In the genomic region with DNA sequence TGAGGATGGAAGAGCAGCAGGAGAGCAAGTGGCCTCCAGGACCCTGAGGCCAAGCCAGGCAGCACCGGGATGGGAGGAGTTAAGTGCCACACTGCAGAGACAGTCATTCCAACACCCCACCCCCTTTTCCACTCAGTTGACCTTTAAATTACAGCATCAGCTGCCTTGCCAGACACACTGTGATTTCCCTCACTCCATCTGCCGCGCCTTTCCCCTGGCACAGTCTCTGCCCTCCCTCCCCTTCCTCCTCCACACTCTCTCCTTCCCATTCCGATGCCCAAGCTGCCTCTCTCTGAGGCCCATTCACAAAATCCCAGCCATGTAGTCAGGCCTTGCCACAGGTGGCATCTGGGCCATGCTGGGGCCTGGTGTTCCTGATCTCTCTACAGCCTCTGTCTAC, we compare ENCODE assay signal across 8 mouse cellular contexts.
DNase-seq lines count a peak whose midpoint lies in the region; ATAC-seq and TF ChIP-seq lines count a peak whose summit lies in the region.

No protein-coding gene starts in this region.

- no peak for ATAC-seq in lung, embryonic 14.5 days (ENCODE audit: insufficient read depth)
- ATAC-seq in heart, embryonic 13.5 days (ENCODE audit: extremely low read depth, insufficient number of reproducible peaks, low FRiP score, low TSS enrichment): no peak
- no peak for ATAC-seq in granulocyte monocyte progenitor cell, adult 5-6 weeks (replicated peaks; ENCODE audit: poor library complexity, severe bottlenecking)

- no peak overlapping the region for H3K4me2 ChIP-seq in lung, embryonic 14.5 days
- no peak overlapping the region for H3K4me2 ChIP-seq in heart, embryonic 13.5 days

- no peaks in the 10 kb centered on the region; the same call in 1 of the 2 replicates for H3K4me1 ChIP-seq in lung, embryonic 14.5 days (ENCODE audit: insufficient read depth)
- H3K4me1 ChIP-seq in heart, embryonic 13.5 days: peaks cover 15% of the 10 kb centered on the region

- H3K27me3 ChIP-seq in lung, embryonic 14.5 days (ENCODE audit: insufficient read depth, low read length): no peaks in the 10 kb centered on the region; the same call in 1 of the 2 replicates
- peaks cover 52% of the 10 kb centered on the region for H3K27me3 ChIP-seq in heart, embryonic 13.5 days (replicated peaks)

- TF ChIP-seq CTCF in lung, embryonic 14.5 days (IDR thresholded peaks at IDR 0.05; ENCODE audit: low read depth): no peak

- H3K9me3 ChIP-seq in lung, embryonic 14.5 days (ENCODE audit: low read depth, low read length): no peaks in the 10 kb centered on the region
- no peaks in the 10 kb centered on the region for H3K9me3 ChIP-seq in heart, embryonic 13.5 days

- no peak overlapping the region for H3K4me3 ChIP-seq in lung, embryonic 14.5 days (ENCODE audit: low read depth, low read length)
- no peak overlapping the region for H3K4me3 ChIP-seq in heart, embryonic 13.5 days

- H3K36me3 ChIP-seq in lung, embryonic 14.5 days (ENCODE audit: insufficient read depth): no peaks in the 10 kb centered on the region
- H3K36me3 ChIP-seq in heart, embryonic 13.5 days: no peaks in the 10 kb centered on the region

- no peak overlapping the region for H3K9ac ChIP-seq in lung, embryonic 14.5 days
- H3K9ac ChIP-seq in heart, embryonic 13.5 days: 0 out of 2 replicates have a peak overlapping the region, but pooled peaks have one; percentile 24

- H3K27ac ChIP-seq in lung, embryonic 14.5 days (ENCODE audit: low read depth): no peak overlapping the region
- H3K27ac ChIP-seq in heart, embryonic 13.5 days (replicated peaks): no peak overlapping the region

- peak; percentile 24 for DNase-seq in lung, embryonic 14.5 days
- no peak for DNase-seq in lung, postnatal 25 days (ENCODE audit: low spot score)
- DNase-seq in cerebellum, adult 9-11 months: peak; percentile 90
- DNase-seq in left cerebral cortex, postnatal 4 days: peak; percentile 87
- no peak for DNase-seq in spleen, adult 12 weeks (ENCODE audit: low spot score)
- DNase-seq in urinary bladder, postnatal 10 days (ENCODE audit: low spot score): no peak

- 16% methylated on average over 4 of the region's 4 CpGs for WGBS in lung, embryonic 14.5 days
- 18% methylated on average over 4 of the region's 4 CpGs for WGBS in heart, embryonic 13.5 days

- intact Hi-C loops in left cerebral cortex, postnatal 4 days (cut with DNase I): loop anchor here (10.0 kb wide), 1 partner anchor 224 kb away; no protein-coding TSS in a partner anchor

Comparison
In these comparisons a context has a peak if more than half of its experiments do, and no peak if none do; other contexts are left out.
1. DNase-seq: peak in lung, embryonic 14.5 days (single experiment), cerebellum, adult 9-11 months (single experiment) and left cerebral cortex, postnatal 4 days (single experiment); none in lung, postnatal 25 days (single experiment), spleen, adult 12 weeks (single experiment) and urinary bladder, postnatal 10 days (single experiment).